Mouse (Mus musculus) neural tube, embryonic 15.5 days (tissue): ENCODE data around the gene Kremen2. TPM values are rescaled to one million over a fixed set of nuclear protein-coding genes. Genes with fewer than 3 reads are reported as not detected.
A peak's percentile ranks its signal among the peaks of the same experiment; 100 is the strongest.
"Not testable (repeated sequence)": the region's sequence is repeated elsewhere in the genome, so short reads cannot be mapped to it uniquely, and the experiment has no call there.

Experiments used
- ATAC-seq: fragments of 200-750 bp; cut with Nextera tagmentation; 2 replicates; pipeline ENCODE4 v1.8.0; 2017; ENCODE audit warnings: mild to moderate bottlenecking, moderate TSS enrichment, moderate library complexity; ENCODE audit not compliant: low FRiP score
- H3K27ac ChIP-seq: fragments of 300-500 bp; sonication (generic); replicated peaks from 2 replicates; pipeline ENCODE4 v1.5.1; 2015; ENCODE audit warnings: mild to moderate bottlenecking, inconsistent platforms
- H3K27me3 ChIP-seq: fragments of 300-500 bp; sonication (generic); replicated peaks from 2 replicates; pipeline ENCODE4 v1.6.1; 2015; ENCODE audit warnings: inconsistent platforms
- H3K36me3 ChIP-seq: fragments of 300-500 bp; sonication (generic); 2 replicates; pipeline ENCODE4 v1.6.1; 2015; ENCODE audit warnings: inconsistent platforms
- H3K4me1 ChIP-seq: fragments of 300-500 bp; sonication (generic); 2 replicates; pipeline ENCODE4 v1.6.1; 2015; ENCODE audit warnings: inconsistent platforms
- H3K4me2 ChIP-seq: fragments of 300-500 bp; sonication (generic); 2 replicates; pipeline ENCODE4 v1.6.1; 2015; ENCODE audit warnings: inconsistent platforms, mild to moderate bottlenecking, moderate library complexity
- H3K4me3 ChIP-seq: fragments of 300-500 bp; sonication (generic); replicated peaks from 2 replicates; pipeline ENCODE4 v1.5.1; 2015; ENCODE audit warnings: mild to moderate bottlenecking, inconsistent platforms
- H3K9ac ChIP-seq: fragments of 300-500 bp; sonication (generic); replicated peaks from 2 replicates; pipeline ENCODE4 v1.6.1; 2015; ENCODE audit warnings: mild to moderate bottlenecking, inconsistent platforms
- H3K9me3 ChIP-seq: fragments of 300-500 bp; sonication (generic); replicated peaks from 2 replicates; pipeline ENCODE4 v1.6.1; 2016; ENCODE audit warnings: inconsistent platforms
- WGBS: fragments of 180-500 bp; shearing (Covaris S2); methylation state at CpG from one replicate; pipeline ENCODE4 v1.1.7; 2015; ENCODE audit warnings: mixed read lengths; 5-methylcytosine and 5-hydroxymethylcytosine counted together
- polyA plus RNA-seq: library from polyadenylated mRNA; unstranded; fragments of >200 nt; fragmentation: Nextera tagmentation; extraction: Ambion mirVana; gene quantifications from 2 replicates; pipeline ENCODE4 v1.2.1, GENCODE M21; 2015

Kremen2 gene
- polyA plus RNA-seq, 1 experiment from 2014 or later, result 1.3 TPM

GRCm38 (mm10) chr17:23777141-23777540 is 31.5 kb upstream of the Kremen2 start:
- Histone ChIP-seq H3K9me3 (no peaks in the 10 kb centered on the region), H3K36me3 (peaks cover 6% of the 10 kb centered on the region; the same call in 1 of the 2 replicates), H3K4me3 (no peak overlapping the region), H3K4me2 (no peak overlapping the region), H3K9ac (no peak overlapping the region), H3K27me3 (no peaks in the 10 kb centered on the region), H3K27ac (no peak overlapping the region), H3K4me1 (peaks cover 13% of the 10 kb centered on the region)
- WGBS, result 85% methylated on average over 2 of the region's 2 CpGs
- ATAC-seq, result no peak

- Histone ChIP-seq H3K36me3 (peaks cover 6% of the 10 kb centered on the region; the same call in 1 of the 2 replicates), H3K27ac (no peak overlapping the region), H3K4me3 (no peak overlapping the region), H3K9ac (no peak overlapping the region), H3K9me3 (no peaks in the 10 kb centered on the region), H3K27me3 (no peaks in the 10 kb centered on the region), H3K4me1 (peaks cover 16% of the 10 kb centered on the region), H3K4me2 (no peak overlapping the region)
- ATAC-seq, result no peak
- 79% methylated on average over 10 of the region's 10 CpGs for WGBS
Observed at GRCm38 (mm10) chr17:23776216-23776615, 30.6 kb upstream of the Kremen2 start.

- 3% methylated on average over 12 of the region's 12 CpGs for WGBS
- no peak overlapping the region for H3K9ac ChIP-seq
- peaks cover 6% of the 10 kb centered on the region for H3K36me3 ChIP-seq
- peaks cover 32% of the 10 kb centered on the region for H3K4me1 ChIP-seq
- peak overlapping the region; percentile 17; the same call in 1 of the 2 replicates for H3K4me2 ChIP-seq
- no peaks in the 10 kb centered on the region for H3K27me3 ChIP-seq
- no peak for ATAC-seq
- no peaks in the 10 kb centered on the region for H3K9me3 ChIP-seq
- H3K27ac ChIP-seq, result no peak overlapping the region
- H3K4me3 ChIP-seq, result no peak overlapping the region
Observed at GRCm38 (mm10) chr17:23774090-23774489, 28.5 kb upstream of the Kremen2 start.

GRCm38 (mm10) chr17:23773676-23774075 is 28.0 kb upstream of the Kremen2 start:
- WGBS, result 77% methylated on average over 6 of the region's 6 CpGs
- no peak for ATAC-seq
- no peaks in the 10 kb centered on the region for H3K27me3 ChIP-seq

GRCm38 (mm10) chr17:23772219-23772556 is 26.6 kb upstream of the Kremen2 start:
- ATAC-seq, H3K36me3 ChIP-seq, H3K27me3 ChIP-seq, H3K9me3 ChIP-seq: not testable (repeated sequence)
- Histone ChIP-seq H3K9ac (peak overlapping the region; percentile 43; the same call in 1 of the 2 replicates), H3K4me2 (peak overlapping the region; percentile 61), H3K4me1 (peaks cover 39% of the 10 kb centered on the region), H3K27ac (peak overlapping the region; percentile 76), H3K4me3 (peak overlapping the region; percentile 93)
- WGBS, result 88% methylated on average over 2 of the region's 2 CpGs

More at GRCm38 (mm10) chr17:23773676-23774075, 28.0 kb upstream of the Kremen2 start:
- H3K4me2 ChIP-seq, result 0 out of 2 replicates have a peak overlapping the region, but pooled peaks have one; percentile 17
- peaks cover 36% of the 10 kb centered on the region for H3K4me1 ChIP-seq
- H3K9ac ChIP-seq, result no peak overlapping the region
- H3K36me3 ChIP-seq, result peaks cover 5% of the 10 kb centered on the region; the same call in 1 of the 2 replicates
- no peaks in the 10 kb centered on the region for H3K9me3 ChIP-seq
- H3K4me3 ChIP-seq, result no peak overlapping the region
- H3K27ac ChIP-seq, result no peak overlapping the region

GRCm38 (mm10) chr17:23771284-23772218 is 25.9 kb upstream of the Kremen2 start, which contains the start of gene Flywch1:
TSS of gene Flywch1 (minus strand) at chr17:23771602.
- H3K4me2 ChIP-seq, result peak within 1 kb of the TSS; percentile 61

GRCm38 (mm10) chr17:23770896-23771283 is 25.3 kb upstream of the Kremen2 start:
- H3K27ac ChIP-seq, result peak overlapping the region; percentile 94
- peak overlapping the region; percentile 93 for H3K4me3 ChIP-seq
- ATAC-seq, result peak; percentile 46
- peak overlapping the region; percentile 61 for H3K4me2 ChIP-seq
- H3K9ac ChIP-seq, result peak overlapping the region; percentile 97
- no peaks in the 10 kb centered on the region for H3K27me3 ChIP-seq
- peaks cover 8% of the 10 kb centered on the region; the same call in 1 of the 2 replicates for H3K36me3 ChIP-seq
- WGBS, result under 1% methylated on average over 19 of the region's 19 CpGs
- H3K9me3 ChIP-seq, result no peaks in the 10 kb centered on the region
- H3K4me1 ChIP-seq, result peaks cover 39% of the 10 kb centered on the region

More at GRCm38 (mm10) chr17:23771284-23772218, 25.9 kb upstream of the Kremen2 start, which contains the start of gene Flywch1:
- H3K9me3 ChIP-seq, result no peaks in the 10 kb centered on the region
- H3K9ac ChIP-seq, result peak within 1 kb of the TSS; percentile 97
- H3K4me3 ChIP-seq, result peak within 1 kb of the TSS; percentile 93
- H3K4me1 ChIP-seq, result peaks cover 39% of the 10 kb centered on the region
- peak; percentile 97 for ATAC-seq
- H3K27me3 ChIP-seq, result no peaks in the 10 kb centered on the region
- H3K27ac ChIP-seq, result peak within 1 kb of the TSS; percentile 94
- H3K36me3 ChIP-seq, result peaks cover 8% of the 10 kb centered on the region; the same call in 1 of the 2 replicates
- 3% methylated on average over 58 of the region's 58 CpGs for WGBS

- Histone ChIP-seq H3K36me3 (peaks cover 8% of the 10 kb centered on the region; the same call in 1 of the 2 replicates), H3K4me1 (peaks cover 39% of the 10 kb centered on the region), H3K27ac (peak overlapping the region; percentile 94), H3K9me3 (no peaks in the 10 kb centered on the region), H3K27me3 (no peaks in the 10 kb centered on the region), H3K9ac (peak overlapping the region; percentile 97), H3K4me3 (peak overlapping the region; percentile 93), H3K4me2 (peak overlapping the region; percentile 61)
- 6% methylated on average over 2 of the region's 2 CpGs for WGBS
- no peak for ATAC-seq
Observed at GRCm38 (mm10) chr17:23770493-23770892, 24.9 kb upstream of the Kremen2 start.

GRCm38 (mm10) chr17:23762976-23763375 is 17.3 kb upstream of the Kremen2 start:
- Histone ChIP-seq H3K4me1 (no peaks in the 10 kb centered on the region), H3K4me3 (no peak overlapping the region), H3K27me3 (no peaks in the 10 kb centered on the region), H3K4me2 (no peak overlapping the region), H3K9ac (no peak overlapping the region), H3K9me3 (no peaks in the 10 kb centered on the region), H3K36me3 (peaks cover 47% of the 10 kb centered on the region), H3K27ac (no peak overlapping the region)
- 88% methylated on average over 11 of the region's 11 CpGs for WGBS
- no peak for ATAC-seq

- Histone ChIP-seq H3K4me3 (no peak overlapping the region), H3K9me3 (no peaks in the 10 kb centered on the region), H3K9ac (no peak overlapping the region), H3K36me3 (peaks cover 65% of the 10 kb centered on the region), H3K27ac (no peak overlapping the region), H3K27me3 (no peaks in the 10 kb centered on the region), H3K4me1 (no peaks in the 10 kb centered on the region), H3K4me2 (no peak overlapping the region)
- no peak for ATAC-seq
- WGBS, result 98% methylated on average over 3 of the region's 3 CpGs
Observed at GRCm38 (mm10) chr17:23761155-23761554, 15.5 kb upstream of the Kremen2 start.

GRCm38 (mm10) chr17:23760231-23760630 is 14.6 kb upstream of the Kremen2 start:
- H3K4me2 ChIP-seq, result no peak overlapping the region
- no peak overlapping the region for H3K27ac ChIP-seq
- peaks cover 74% of the 10 kb centered on the region for H3K36me3 ChIP-seq
- H3K4me3 ChIP-seq, result no peak overlapping the region
- 93% methylated on average over 9 of the region's 9 CpGs for WGBS
- no peaks in the 10 kb centered on the region for H3K4me1 ChIP-seq
- ATAC-seq, result no peak
- H3K9me3 ChIP-seq, result no peaks in the 10 kb centered on the region
- H3K9ac ChIP-seq, result no peak overlapping the region
- H3K27me3 ChIP-seq, result no peaks in the 10 kb centered on the region

- 60% methylated on average over 8 of the region's 8 CpGs for WGBS
- no peaks in the 10 kb centered on the region for H3K4me1 ChIP-seq
- H3K9me3 ChIP-seq, result no peaks in the 10 kb centered on the region
- H3K27ac ChIP-seq, result no peak overlapping the region
- no peak for ATAC-seq
- H3K4me2 ChIP-seq, result no peak overlapping the region
- H3K9ac ChIP-seq, result no peak overlapping the region
- peaks cover 87% of the 10 kb centered on the region for H3K36me3 ChIP-seq
- no peaks in the 10 kb centered on the region for H3K27me3 ChIP-seq
- no peak overlapping the region for H3K4me3 ChIP-seq
Observed at GRCm38 (mm10) chr17:23758801-23759200, 13.2 kb upstream of the Kremen2 start.
